Mouse (Mus musculus): ENCODE results near the gene Dnajb12.
"Not testable (repeated sequence)": the region's sequence is repeated elsewhere in the genome, so short reads cannot be mapped to it uniquely, and the experiment has no call there.

The Dnajb12 gene

DNA sequence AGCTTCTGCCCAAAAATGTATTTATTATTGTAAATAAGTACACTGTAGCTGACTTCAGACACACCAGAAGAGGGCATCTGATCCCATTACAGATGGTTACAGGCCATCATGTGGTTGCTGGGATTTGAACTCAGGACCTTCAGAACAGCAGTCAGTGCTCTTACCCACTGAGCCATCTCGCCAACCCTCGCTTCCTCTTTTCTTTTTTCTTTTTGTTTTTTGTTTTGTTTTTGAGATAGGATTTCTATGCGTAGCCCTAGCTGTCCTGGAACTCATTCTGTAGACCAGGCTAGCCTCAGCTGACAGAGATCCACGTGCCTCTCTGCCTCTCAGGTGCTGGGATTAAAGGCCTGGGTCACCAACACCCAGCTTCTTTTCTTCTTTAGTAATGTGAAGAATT is 6.7 kb upstream of the Dnajb12 start:
- not testable (repeated sequence) for DNase-seq

DNA sequence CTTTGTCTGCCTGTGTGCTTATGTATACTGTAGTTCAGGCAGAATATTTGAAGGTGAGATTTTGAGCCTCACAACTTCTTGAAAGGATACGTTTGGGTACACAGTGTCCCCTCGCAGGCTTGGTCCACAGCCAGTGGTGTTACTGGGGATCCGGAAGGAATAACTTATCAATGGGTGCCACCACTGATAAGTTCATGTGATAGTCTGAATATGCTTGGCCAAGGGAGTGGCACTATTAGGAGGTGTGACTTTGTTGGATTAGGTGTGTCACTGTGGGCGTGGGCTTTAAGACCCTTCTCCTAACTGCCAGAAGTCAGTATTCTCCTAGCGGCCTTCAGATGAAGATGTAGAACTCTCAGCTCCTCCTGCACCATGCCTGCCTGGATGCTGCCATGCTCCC is 6.2 kb upstream of the Dnajb12 start:
- no peak for DNase-seq

DNA sequence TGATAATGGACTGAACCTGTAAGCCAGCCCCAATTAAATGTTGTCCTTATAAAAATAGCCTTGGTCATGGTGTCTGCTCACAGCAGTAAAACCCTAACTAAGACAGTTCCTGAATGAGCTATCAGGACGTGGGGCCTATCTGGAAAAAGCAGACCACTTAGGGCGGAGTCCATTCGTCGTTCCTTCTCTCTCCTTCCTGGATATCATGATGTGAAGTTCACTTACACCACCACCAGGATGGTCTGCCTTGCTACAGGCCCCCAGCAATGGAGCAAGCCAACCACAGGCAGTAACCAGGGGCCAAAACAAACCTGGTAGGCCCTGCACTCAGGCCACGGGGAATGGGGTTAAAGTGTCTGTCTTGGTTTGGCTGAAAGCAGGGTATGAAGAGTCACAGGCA is 5.7 kb upstream of the Dnajb12 start:
- no peak for DNase-seq

DNA sequence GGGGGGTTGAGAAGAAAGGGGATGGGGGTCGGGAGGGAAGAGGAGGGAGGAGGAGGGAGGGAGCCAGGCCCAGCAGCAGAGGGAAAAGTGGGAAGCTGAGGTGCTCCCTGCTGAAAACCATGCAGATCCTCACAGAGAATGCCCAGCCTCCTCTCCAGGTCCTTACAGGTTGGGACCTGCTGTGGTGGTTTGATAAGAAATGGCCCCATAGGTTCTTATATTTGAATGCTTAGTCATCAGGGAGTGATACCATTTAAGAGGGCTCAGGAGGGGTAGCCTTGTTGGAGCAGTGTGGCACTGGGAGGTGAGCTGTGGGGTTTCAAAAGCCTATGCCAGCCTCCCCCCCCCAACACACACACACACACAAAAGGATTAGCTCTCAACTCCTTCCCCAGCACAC is 4.0 kb upstream of the Dnajb12 start:
- no peak for DNase-seq

- not testable (repeated sequence) for DNase-seq
Measured at GRCm38 (mm10) chr10:59876698-59877097, 2.7 kb upstream of the Dnajb12 start.

GRCm38 (mm10) chr10:59877421-59878117 is 1.8 kb upstream of the Dnajb12 start:
- DNase-seq, result no peak

DNA sequence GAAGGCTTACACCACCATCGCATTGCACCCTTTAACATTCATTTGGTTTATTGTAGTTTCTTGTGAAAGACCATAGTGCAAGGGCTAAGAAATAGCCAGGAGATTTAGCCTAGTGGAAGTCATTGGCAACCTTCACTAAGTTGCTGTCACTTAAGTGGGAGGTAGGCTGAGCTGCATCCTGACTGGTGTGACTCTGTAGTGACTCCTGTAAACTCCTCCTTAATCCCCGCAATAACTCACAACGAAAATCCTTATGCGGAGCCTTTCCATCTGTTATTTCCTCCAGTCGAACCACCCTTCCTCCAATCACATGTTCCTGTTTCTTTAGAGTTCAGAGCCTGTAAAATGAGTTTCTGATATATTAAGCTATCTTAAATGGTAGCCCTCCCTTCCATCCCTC is 533 bp upstream of the Dnajb12 start:
- no peak for DNase-seq

DNA sequence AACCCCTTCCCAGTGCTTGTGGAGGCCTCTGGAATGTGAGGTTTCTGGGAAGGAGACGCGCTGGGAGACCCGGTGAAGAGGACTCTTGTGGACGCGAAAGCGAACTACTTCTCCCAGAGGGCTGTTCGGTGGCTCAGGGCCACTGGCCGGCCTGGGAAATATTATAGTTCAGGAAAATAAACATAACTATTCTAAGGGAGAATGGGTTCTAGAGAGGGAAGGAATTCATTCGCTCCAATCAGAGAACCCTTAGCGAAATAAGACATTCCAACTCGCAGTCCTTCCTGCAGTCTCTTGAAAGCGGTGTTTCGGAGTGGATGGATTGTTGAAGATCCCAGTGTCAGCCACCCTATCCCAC is 652 bp downstream of the Dnajb12 start:
- DNase-seq, result no peak

- DNase-seq, result no peak
Measured at GRCm38 (mm10) chr10:59880837-59881236, 1.5 kb downstream of the Dnajb12 start.

DNA sequence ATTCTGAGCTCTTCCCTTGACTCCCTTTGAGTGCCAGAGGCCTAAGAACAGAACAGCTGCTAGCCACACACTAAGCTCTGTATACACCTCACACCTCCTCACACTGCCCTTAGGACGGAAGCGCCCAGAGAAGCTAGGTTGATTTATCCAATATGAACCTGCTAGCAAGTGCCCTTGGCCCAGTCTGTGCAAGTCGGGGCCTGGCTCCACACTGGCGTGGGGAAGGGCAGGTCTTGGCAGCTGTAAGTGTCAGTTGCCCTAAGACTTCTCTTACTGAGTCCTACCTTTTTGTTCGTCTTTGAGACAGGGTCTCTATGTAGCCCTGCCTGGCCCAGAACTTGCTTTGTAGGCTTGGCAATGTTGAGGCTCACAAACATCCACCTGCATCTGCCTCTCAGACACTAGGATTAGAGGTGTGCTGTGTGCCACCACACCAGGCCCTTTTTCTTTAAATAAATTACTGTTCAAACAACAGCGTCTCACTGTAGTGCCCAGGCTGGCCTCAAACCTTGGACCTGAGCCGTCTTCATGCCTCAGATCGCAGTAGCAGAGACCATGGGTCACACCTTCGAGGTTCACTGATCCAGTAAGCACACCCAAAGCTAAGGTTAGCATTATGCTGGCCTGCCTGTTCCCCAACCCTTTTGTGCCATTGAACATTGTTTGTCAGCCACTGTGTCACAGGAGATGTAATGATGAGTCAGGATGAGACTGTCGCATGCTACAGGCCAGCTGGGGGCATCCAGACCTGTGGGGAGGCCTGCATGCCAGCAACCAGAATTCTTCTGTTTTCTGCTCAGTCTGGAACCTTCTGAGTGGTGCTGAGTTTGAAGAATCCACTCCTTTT is 5.2 kb downstream of the Dnajb12 start:
- DNase-seq, result no peak

DNA sequence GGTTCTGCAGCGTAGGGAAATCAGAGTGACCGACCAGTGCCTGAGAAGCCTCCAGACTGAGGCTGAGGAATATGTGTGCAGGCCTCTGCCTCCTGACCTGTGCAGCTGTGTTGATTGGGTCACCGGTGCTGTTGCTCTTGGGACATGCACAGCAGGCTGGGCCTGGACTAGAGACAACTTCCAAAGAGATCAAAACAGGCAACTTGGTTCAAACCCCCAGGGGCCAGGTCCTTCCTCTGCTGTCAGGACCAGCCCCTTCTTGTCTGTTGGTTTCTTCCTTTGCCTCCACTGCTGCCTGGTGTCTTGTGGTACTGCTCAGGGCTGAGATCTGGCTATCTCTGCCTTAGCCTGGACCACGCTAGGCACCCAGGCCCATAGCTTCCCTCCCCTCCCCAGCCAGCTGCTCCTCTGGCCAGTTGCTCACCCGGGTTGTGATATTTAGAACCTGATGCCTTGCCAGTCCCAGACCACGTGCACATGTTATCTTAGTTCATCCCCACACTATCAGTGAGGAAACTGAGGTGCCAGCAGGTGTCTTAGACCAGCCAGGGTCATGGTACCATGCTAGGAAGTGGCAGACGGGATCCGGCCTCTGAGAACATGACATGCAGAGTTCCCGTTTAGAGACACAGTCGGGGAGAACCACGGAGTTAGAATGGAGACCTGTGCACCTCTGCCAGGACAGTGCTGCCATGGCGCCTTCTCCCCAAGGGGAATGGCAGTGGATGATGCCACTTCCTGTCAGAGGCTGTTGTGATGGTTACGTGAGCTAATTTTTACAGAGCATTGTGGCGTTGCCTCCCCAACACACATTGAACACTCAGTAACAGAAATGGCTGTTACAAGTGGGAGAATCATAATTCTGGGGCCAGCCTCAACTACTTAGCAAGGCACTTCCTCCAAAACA is 6.1 kb downstream of the Dnajb12 start:
- no peak for DNase-seq

DNA sequence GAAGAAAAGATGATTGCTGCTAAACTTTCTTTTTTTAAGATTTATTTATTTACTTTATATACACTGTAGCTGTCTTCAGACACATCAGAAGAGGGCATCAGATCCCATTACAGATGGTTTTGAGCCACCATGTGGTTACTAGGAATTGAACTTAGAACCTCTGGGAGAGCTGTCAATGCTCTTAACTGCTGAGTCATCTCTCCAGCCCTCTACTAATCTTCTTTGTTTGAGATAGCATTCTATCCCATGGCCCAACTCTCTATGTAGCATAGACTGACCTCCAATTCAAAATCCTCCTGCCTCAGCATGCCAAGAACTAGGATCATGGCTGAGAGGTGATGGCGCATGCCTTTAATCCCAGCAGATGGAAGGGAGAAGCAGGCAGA is 6.7 kb downstream of the Dnajb12 start:
- no peak for DNase-seq

GRCm38 (mm10) chr10:59887432-59887831 is 8.1 kb downstream of the Dnajb12 start:
- DNase-seq, result no peak

- no peak for DNase-seq
Measured at GRCm38 (mm10) chr10:59889339-59889738, 10.0 kb downstream of the Dnajb12 start.

- peak in 1 of 2 experiments; percentile 28 for DNase-seq
Measured at GRCm38 (mm10) chr10:59889953-59890751, 10.8 kb downstream of the Dnajb12 start.

DNA sequence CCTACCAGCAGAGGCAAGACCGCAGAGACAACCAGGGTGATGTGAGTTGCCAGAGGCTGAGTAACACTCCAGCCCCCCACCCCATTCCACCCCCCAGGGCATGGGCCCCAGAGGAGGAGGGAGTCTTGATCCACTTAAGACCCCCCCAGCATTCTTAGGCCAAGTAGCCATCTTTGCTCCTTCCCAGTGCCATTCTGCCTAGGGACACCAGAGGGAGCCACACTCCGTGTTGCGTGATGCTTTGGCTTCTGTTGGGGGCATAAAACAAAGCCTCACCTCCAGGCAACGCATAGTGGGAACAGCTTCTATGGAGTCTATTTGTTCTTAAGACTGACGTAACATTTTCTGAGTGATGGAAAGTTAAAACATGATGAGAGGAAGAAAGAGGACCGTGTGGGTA is 13.6 kb downstream of the Dnajb12 start:
- DNase-seq, result peak; percentile 87 to 89

GRCm38 (mm10) chr10:59894251-59895160 is 15.2 kb downstream of the Dnajb12 start:
- DNase-seq, result peak; percentile 85 to 87

GRCm38 (mm10) chr10:59895460-59896186 is 16.3 kb downstream of the Dnajb12 start:
- DNase-seq, result no peak

DNA sequence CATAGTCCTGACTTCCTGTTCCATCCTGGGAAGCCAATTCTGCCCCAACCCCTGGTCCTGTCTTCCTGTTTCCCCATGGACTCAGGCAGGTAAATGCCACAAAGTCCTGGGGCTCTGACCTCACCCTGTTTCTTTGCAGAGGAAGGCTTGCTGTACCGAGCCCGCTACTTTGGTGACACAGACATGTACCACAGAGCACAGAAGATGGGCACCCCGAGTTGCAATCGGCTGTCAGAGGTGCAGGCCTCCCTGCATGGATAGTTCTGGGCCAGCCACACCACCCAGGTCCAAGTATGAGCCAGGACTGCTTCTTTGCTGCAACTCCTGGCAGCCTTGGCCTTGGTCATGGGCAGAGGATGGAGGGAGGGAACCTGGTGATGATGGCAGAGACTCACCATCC is 16.9 kb downstream of the Dnajb12 start:
- no peak for DNase-seq

DNA sequence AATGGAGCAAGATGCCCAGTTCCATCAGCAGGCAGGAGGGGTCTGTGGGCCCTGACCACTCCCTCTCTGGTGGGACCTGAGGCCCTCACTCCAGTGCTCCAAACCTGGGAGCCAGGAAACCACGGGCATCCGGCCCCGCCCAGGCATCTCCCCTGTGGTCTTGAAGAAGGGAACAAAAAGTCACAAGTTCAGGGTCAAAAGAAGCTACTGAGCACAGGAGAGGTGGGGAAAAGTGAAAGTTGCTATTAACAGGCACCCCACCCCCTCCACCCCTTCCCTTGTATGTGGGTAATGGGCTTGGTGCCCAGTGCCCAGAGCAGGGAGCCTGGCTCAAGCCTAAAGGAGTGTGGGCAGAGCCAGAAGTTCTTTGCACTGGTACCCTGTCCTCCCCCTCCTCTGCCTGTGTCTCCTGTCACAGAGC is 17.6 kb downstream of the Dnajb12 start:
- DNase-seq, result peak; percentile 65 to 80

GRCm38 (mm10) chr10:59897511-59897910 is 18.2 kb downstream of the Dnajb12 start:
- peak in 1 of 2 experiments; percentile 62 for DNase-seq
